Mouse (Mus musculus) heart, postnatal 14 days (tissue): ENCODE measurements at regions not wholly inside any gene's neighbourhood (a gene's known extent, or its start where the extent isn't known, plus 50 kb on each side); places are given as distances from the start of the nearest gene placed in this dataset.
"Not testable (repeated sequence)": the region's sequence is repeated elsewhere in the genome, so short reads cannot be mapped to it uniquely, and the experiment has no call there.

Source experiments
- DNase-seq, 2 experiments: peaks; one replicate each; pipeline ENCODE4 v3.0.0; 2021 to 2022
- intact Hi-C: fragments of 180-260 bp; cut with DNase I; formaldehyde crosslinking; loops from one replicate; pipeline ENCODE4 v1.15.1; 2025

GRCm38 (mm10) chr6:31901791-31902190 is 148.3 kb upstream of the 1700012A03Rik start:
- intact Hi-C loops = no loop called here
- no peak for DNase-seq

- DNase-seq = no peak
- intact Hi-C loops = no loop called here
These were observed 151.0 kb upstream of the 1700012A03Rik start for GRCm38 (mm10) chr6:31899055-31899454.

- intact Hi-C loops = no loop called here
These were observed 151.4 kb upstream of the 1700012A03Rik start for GRCm38 (mm10) chr6:31898609-31899008.

GRCm38 (mm10) chr6:31897001-31897400 is 153.0 kb upstream of the 1700012A03Rik start:
- intact Hi-C loops = no loop called here
- no peak for DNase-seq

More at GRCm38 (mm10) chr6:31898609-31899008, 151.4 kb upstream of the 1700012A03Rik start:
- no peak for DNase-seq

- DNase-seq = no peak
- intact Hi-C loops = no loop called here
These were observed 154.2 kb upstream of the 1700012A03Rik start for GRCm38 (mm10) chr6:31895835-31896234.

- intact Hi-C loops = no loop called here
- DNase-seq = no peak
These were observed 163.1 kb upstream of the 1700012A03Rik start for GRCm38 (mm10) chr6:31886931-31887330.

- intact Hi-C loops = not testable (repeated sequence)
- DNase-seq = peak in 1 of 2 experiments; percentile 4
These were observed 164.8 kb upstream of the 1700012A03Rik start for GRCm38 (mm10) chr6:31885196-31885595.

- intact Hi-C loops = no loop called here
- DNase-seq = peak; percentile 43 to 70
These were observed 166.3 kb upstream of the 1700012A03Rik start for GRCm38 (mm10) chr6:31883726-31884125.

- no peak for DNase-seq
- intact Hi-C loops = no loop called here
These were observed 175.4 kb upstream of the 1700012A03Rik start for GRCm38 (mm10) chr6:31874616-31875015.

GRCm38 (mm10) chr6:31873911-31874310 is 176.1 kb upstream of the 1700012A03Rik start:
- no peak for DNase-seq
- intact Hi-C loops = no loop called here

GRCm38 (mm10) chr6:31871766-31872165 is 178.3 kb upstream of the 1700012A03Rik start:
- intact Hi-C loops = no loop called here
- DNase-seq = no peak

GRCm38 (mm10) chr6:31861996-31862395 is 188.1 kb upstream of the 1700012A03Rik start:
- intact Hi-C loops = no loop called here
- no peak for DNase-seq

GRCm38 (mm10) chr6:31859621-31860020 is 190.4 kb upstream of the 1700012A03Rik start:
- intact Hi-C loops = no loop called here
- DNase-seq = no peak

- intact Hi-C loops = no loop called here
These were observed 195.8 kb upstream of the 1700012A03Rik start for GRCm38 (mm10) chr6:31854261-31854660.

GRCm38 (mm10) chr6:31846319-31846718 is 203.7 kb upstream of the 1700012A03Rik start:
- intact Hi-C loops = no loop called here
- no peak for DNase-seq

More at GRCm38 (mm10) chr6:31854261-31854660, 195.8 kb upstream of the 1700012A03Rik start:
- DNase-seq = peak; percentile 19 to 39

- no peak for DNase-seq
- intact Hi-C loops = no loop called here
These were observed 204.4 kb upstream of the 1700012A03Rik start for GRCm38 (mm10) chr6:31845671-31846070.

GRCm38 (mm10) chr6:31840621-31841020 is 209.4 kb upstream of the 1700012A03Rik start:
- no peak for DNase-seq
- intact Hi-C loops = loop anchor here (5.0 kb wide), 1 partner anchor 178 kb away; no protein-coding TSS in a partner anchor

GRCm38 (mm10) chr6:31838588-31838987 is 211.5 kb upstream of the 1700012A03Rik start:
- intact Hi-C loops = no loop called here
- peak in 1 of 2 experiments; percentile 16 for DNase-seq

- intact Hi-C loops = no loop called here
- no peak for DNase-seq
These were observed 214.3 kb upstream of the 1700012A03Rik start for GRCm38 (mm10) chr6:31835795-31836194.

GRCm38 (mm10) chr6:31834503-31834902 is 215.5 kb upstream of the 1700012A03Rik start:
- DNase-seq = no peak
- intact Hi-C loops = no loop called here

GRCm38 (mm10) chr6:31830610-31831009 is 219.4 kb upstream of the 1700012A03Rik start:
- intact Hi-C loops = no loop called here
- DNase-seq = no peak

- no peak for DNase-seq
- intact Hi-C loops = no loop called here
These were observed 226.4 kb upstream of the 1700012A03Rik start for GRCm38 (mm10) chr6:31823616-31824015.
